Mouse (Mus musculus) liver, embryonic 18 days (tissue): Measurements from ENCODE around the gene Smim17. TPM values are rescaled to one million over a fixed set of nuclear protein-coding genes. Genes with fewer than 3 reads are reported as not detected.

Experiments
- polyA plus RNA-seq: library from polyadenylated mRNA; depleted of rRNA; stranded (reverse); fragments of >200 nt; gene quantifications from 2 replicates; pipeline ENCODE4 v1.2.3, GENCODE M21; 2012; rRNA removed

The Smim17 gene
- polyA plus RNA-seq, result not detected in 2 replicates

DNA sequence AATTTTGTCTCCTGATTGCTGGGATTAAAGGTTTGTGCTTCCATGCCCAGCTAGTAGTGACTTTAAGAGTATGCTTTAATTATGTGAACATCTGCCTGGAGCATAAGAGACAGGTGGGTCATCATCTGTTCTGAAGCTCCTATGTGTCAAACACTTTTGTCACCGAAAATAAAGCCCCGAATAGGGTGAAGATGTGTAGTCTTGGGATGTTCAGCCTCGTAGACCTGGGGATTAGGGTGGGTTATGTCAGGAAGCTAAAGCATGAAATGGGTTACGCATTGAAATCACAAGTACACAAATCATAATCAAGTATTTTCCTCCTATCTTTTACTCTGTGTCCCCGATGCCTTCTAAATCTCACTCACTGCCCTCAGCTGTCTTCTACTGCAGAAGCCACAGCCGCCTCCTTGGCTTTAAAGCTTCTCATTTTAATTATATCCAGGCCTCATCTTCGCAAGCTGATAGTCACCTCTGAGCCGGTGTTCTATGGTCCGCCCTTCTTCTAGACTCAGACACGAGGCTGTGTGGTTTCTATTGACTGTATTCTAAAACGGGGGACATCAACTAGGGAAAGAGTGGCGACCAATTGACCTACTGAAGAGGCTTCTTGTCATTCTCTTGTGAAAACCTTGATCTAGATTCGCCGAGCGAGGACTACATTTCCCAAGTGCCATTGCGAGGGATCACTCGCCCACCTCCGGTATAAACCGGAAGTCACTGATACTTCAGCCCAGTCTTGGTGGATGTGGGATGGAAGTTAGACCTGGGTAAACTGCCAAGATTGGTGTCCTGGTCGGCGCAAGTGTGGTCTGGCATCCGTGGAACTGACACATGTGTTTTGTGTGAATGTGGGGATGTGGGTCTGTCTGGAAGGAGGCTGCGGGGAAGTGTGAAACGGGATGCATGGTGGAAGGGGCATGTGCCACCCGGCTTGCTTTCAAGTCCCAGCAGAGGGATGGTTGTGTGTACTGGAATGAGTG, at the start of gene Smim17:
Gene Smim17 (plus strand): TSS at position 720 of the 980 bp plus-strand sequence.

DNA sequence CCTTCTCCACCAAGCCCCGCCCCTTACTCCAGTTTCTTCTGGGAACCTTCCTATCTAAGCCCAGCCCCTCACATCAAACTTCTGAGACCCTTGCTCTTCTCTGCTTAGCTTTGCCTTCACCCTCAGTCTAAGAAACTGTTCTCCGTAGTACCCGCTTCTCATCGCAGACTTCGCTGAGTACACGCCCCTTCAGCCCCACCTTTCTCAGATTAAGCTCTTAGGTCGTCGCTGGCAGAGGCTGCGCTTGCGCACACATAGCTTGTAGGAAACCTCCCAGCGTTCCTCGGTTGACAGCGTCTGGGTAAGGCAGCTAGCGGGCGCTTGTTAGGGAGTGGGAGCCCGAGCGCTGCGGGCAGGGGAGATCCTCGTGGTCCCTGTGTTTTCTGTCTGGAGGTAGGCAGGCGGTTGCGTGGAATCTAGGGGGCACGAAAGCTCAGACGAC, 35.4 kb upstream of the Smim17 start, which contains the start of gene Zfp78:
Gene Zfp78 (plus strand): TSS at position 234 of the 442 bp plus-strand sequence.

DNA sequence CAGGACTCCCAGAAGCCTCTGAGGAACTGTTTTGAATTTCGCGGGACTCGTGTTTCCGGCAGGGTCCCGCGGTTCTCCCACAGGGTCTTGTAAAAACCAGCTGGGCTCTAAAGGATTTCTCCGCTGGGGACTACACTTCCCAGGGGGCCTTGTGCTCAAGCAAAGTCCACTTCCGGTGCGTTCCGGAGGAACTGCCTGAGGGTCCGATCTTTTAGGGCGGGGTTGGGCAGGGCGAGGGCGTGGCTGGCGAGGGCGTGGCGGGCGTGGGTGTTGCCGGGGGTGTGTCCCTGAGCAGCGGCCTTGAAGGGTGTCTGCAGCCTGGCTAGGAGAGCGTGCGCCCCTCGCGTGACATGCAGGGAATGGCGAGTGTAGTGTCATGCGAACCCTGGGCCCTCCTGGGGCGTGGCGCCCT, 15.5 kb upstream of the Smim17 start, which contains the start of gene Zfp28:
Gene Zfp28 (plus strand): TSS at position 252 of the 412 bp plus-strand sequence.

DNA sequence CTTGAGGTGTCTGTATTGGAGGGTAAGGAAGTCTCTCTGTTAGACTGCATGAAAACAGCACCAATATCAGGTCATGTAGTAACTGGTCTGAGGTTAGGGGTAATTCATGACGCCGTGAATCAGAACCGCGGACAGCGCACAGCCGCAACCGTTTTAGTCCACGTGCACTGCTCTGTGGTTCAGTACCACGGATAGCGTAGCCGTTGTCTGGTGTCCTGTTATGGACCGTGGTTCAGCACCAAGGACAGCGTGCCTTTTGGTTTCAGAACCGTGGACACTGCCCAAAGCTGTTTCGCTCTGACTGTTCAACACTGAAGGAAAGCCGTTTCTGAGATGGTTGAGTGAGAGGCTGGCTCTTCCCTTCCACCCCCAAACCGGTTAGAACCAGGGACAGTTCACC, 11.5 kb downstream of the Smim17 start, which contains the start of gene Gm20715:
Gene Gm20715 (plus strand): TSS at position 235 of the 400 bp plus-strand sequence.

DNA sequence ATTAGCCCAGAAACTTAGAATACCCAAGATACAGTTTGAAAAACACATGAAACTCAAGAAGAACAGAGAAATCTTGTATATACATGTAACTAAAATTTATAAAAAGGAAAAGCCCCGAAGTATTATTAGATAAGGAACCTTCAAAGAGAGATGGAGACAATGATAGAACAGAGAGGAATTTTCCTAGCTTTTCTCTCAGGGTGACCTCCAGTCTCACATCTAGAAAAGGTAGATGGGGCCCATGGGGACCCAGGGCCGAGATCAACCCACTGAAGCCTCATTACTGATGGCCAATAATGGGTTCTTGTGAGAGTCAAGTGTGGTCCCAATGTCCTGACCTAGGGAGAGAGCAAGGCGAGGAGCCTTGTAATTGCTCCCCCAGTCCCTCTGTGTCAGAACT, 39.9 kb downstream of the Smim17 start, which contains the start of gene Olfr1344:
Gene Olfr1344 (plus strand): TSS at position 301 of the 400 bp plus-strand sequence.

DNA sequence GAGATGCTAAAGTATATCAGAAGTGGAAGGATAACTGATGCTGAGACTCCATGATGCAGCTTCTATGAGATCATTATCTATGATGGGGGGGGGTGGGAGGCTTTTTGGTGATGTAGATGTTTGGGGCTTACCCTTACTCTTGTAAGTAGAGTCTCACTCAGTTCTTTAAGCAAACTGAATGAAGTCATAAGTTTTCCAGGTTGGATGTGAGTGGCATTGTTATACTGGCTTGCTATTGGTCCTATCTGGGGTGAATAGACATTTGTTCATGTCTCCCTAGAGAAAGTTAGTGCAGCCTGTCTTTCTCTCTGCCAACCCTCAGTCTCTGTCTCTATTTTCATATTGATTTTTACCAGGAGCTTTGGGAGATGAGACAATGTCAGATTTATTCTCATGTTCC, 57.4 kb downstream of the Smim17 start, which contains the start of gene Olfr1336:
Gene Olfr1336 (plus strand): TSS at position 301 of the 400 bp plus-strand sequence.

DNA sequence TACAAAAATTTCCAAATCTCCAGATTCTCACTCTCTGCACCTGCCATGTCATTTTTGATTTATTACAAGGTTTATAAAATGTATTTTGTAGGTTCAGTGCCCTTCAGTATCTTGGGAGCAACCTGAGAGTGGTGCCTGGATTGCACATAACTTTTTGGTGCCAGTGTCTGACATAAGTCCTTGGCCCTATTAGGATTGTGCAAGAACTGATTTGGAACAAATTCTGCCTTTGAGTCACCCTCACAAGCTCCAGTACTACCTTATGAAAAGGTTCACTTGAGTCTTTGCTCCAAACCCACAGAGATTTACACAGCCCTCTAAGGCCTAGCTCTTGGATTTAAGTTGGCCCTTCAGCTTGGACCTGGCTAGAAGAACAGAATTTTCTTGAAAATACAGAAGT, 68.4 kb downstream of the Smim17 start, which contains the start of gene Olfr1346:
Gene Olfr1346 (plus strand): TSS at position 151 of the 400 bp plus-strand sequence.

Other genes starting within 250 kb of the Smim17 start
- gene Zfp787, start 242.7 kb upstream of the Smim17 start, polyA plus RNA-seq, result 16.4 and 21.9 TPM in 2 replicates
- 16.6 and 19.2 TPM in 2 replicates for gene Zfp444, start 226.5 kb upstream of the Smim17 start, polyA plus RNA-seq
- not detected in 2 replicates for gene Galp, start 201.6 kb upstream of the Smim17 start, polyA plus RNA-seq
- not detected in 2 replicates for gene Zscan5b, start 176.4 kb upstream of the Smim17 start, polyA plus RNA-seq
- gene Epp13, start 146.0 kb upstream of the Smim17 start, polyA plus RNA-seq, result not detected in 2 replicates
- 1.1 TPM in 2 replicates for gene Zfp667, start 112.1 kb upstream of the Smim17 start, polyA plus RNA-seq
- gene Zfp583, start 67.4 kb upstream of the Smim17 start, polyA plus RNA-seq, result 0.52 and 0.60 TPM in 2 replicates
- gene Gm3854, start 55.0 kb upstream of the Smim17 start, polyA plus RNA-seq, result 0.08 and 0.13 TPM in 2 replicates
- gene Zfp78, start 35.4 kb upstream of the Smim17 start, polyA plus RNA-seq, result 0.50 and 0.55 TPM in 2 replicates
- gene Zfp28, start 15.4 kb upstream of the Smim17 start, polyA plus RNA-seq, result 1.3 and 1.4 TPM in 2 replicates
- not detected in 2 replicates for gene Gm20715, start 11.6 kb downstream of the Smim17 start, polyA plus RNA-seq
- not detected in 2 replicates for gene Olfr1344, start 40.0 kb downstream of the Smim17 start, polyA plus RNA-seq
- gene Olfr1336, start 57.5 kb downstream of the Smim17 start, polyA plus RNA-seq, result not detected in 2 replicates
- gene Olfr1346, start 68.4 kb downstream of the Smim17 start, polyA plus RNA-seq, result not detected in 2 replicates
- gene Olfr5, start 88.2 kb downstream of the Smim17 start, polyA plus RNA-seq, result not detected in 2 replicates
- gene Olfr1347, start 101.0 kb downstream of the Smim17 start, polyA plus RNA-seq, result not detected in 2 replicates
- not detected in 2 replicates for gene Olfr1348, start 110.0 kb downstream of the Smim17 start, polyA plus RNA-seq
- not detected in 2 replicates for gene Olfr1349, start 124.2 kb downstream of the Smim17 start, polyA plus RNA-seq
- not detected in 2 replicates for gene Olfr1350, start 166.1 kb downstream of the Smim17 start, polyA plus RNA-seq